Mouse (Mus musculus) midbrain, embryonic 15.5 days (tissue): ENCODE measurements around the gene Sstr4. TPM values are rescaled to one million over a fixed set of nuclear protein-coding genes. Genes with fewer than 3 reads are reported as not detected.

ENCODE experiments used
- ATAC-seq: fragments of 200-750 bp; cut with Nextera tagmentation; replicated peaks from 2 replicates; pipeline ENCODE4 v1.8.0; 2017; ENCODE audit warnings: moderate TSS enrichment
- H3K27ac ChIP-seq: fragments of 300-500 bp; sonication (generic); 2 replicates; pipeline ENCODE4 v1.5.1; 2015; ENCODE audit warnings: mild to moderate bottlenecking, inconsistent platforms
- H3K27me3 ChIP-seq: fragments of 300-500 bp; sonication (generic); replicated peaks from 2 replicates; pipeline ENCODE4 v1.6.1; 2015; ENCODE audit warnings: inconsistent platforms
- H3K36me3 ChIP-seq: fragments of 300-500 bp; sonication (generic); replicated peaks from 2 replicates; pipeline ENCODE4 v1.6.1; 2015; ENCODE audit warnings: inconsistent platforms
- H3K4me1 ChIP-seq: fragments of 300-500 bp; sonication (generic); 2 replicates; pipeline ENCODE4 v1.6.1; 2015; ENCODE audit warnings: inconsistent platforms
- H3K4me2 ChIP-seq: fragments of 300-500 bp; sonication (generic); 2 replicates; pipeline ENCODE4 v1.6.1; 2015; ENCODE audit warnings: inconsistent platforms, mild to moderate bottlenecking, moderate library complexity
- H3K4me3 ChIP-seq: fragments of 300-500 bp; sonication (generic); 2 replicates; pipeline ENCODE4 v1.5.1; 2015; ENCODE audit warnings: mild to moderate bottlenecking, inconsistent platforms
- H3K9ac ChIP-seq: fragments of 300-500 bp; sonication (generic); 2 replicates; pipeline ENCODE4 v1.6.1; 2015; ENCODE audit warnings: mild to moderate bottlenecking, inconsistent platforms
- H3K9me3 ChIP-seq: fragments of 300-500 bp; sonication (generic); 2 replicates; pipeline ENCODE4 v1.6.1; 2016; ENCODE audit warnings: inconsistent platforms
- WGBS: fragments of 180-500 bp; shearing (Covaris S2); methylation state at CpG from one replicate; pipeline ENCODE4 v1.1.7; 2015; ENCODE audit warnings: mixed read lengths; 5-methylcytosine and 5-hydroxymethylcytosine counted together
- polyA plus RNA-seq: library from polyadenylated mRNA; unstranded; fragments of >200 nt; fragmentation: Nextera tagmentation; extraction: Ambion mirVana; gene quantifications from 2 replicates; pipeline ENCODE4 v1.2.1, GENCODE M21; 2015

Gene Sstr4
- polyA plus RNA-seq, 1 experiment from 2014 or later = 3.9 TPM

DNA sequence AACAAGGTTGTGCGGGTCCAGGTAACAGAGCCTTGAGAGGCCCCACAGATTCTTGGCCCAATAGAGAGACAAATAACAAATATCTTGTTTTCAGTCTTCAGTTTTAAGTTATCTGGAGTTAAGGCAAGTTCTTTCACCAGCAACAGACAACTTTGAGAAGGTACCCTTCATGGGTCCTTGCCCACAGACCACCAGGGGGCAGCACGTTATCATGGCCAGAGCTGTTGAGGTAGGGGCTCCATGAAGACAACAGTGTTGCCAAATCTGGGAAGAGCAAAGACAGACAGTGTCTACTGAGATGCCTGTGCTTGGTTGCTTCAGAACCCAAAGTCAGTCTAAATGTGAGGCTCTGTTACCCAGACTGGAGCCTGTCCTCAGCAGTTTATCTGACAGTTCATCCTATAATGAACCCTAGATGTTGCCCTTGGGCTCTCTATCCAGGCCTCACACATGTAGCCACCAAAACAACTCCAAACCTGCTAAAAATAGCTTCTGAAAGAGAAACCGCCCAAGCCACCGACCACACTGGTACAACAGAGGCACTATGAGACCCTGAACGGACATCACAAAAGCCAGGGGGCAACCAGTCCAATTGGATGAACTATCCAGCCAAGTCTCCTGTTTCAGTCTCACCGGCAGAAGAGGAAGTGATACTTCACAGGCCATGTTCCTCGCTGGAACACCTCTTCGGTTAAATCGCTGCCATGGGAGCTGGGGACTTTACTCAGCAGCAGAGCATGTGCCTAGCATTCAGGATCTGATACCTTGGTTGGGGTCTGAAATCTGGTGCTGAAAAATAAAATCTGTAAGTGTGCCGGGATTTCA is 19.6 kb upstream of the Sstr4 start:
- Histone ChIP-seq H3K27me3 (no peaks in the 10 kb centered on the region), H3K4me2 (no peak overlapping the region), H3K4me1 (no peaks in the 10 kb centered on the region), H3K9me3 (no peaks in the 10 kb centered on the region), H3K9ac (no peak overlapping the region), H3K4me3 (no peak overlapping the region), H3K36me3 (no peaks in the 10 kb centered on the region), H3K27ac (no peak overlapping the region)
- 81% methylated on average over 10 of the region's 10 CpGs for whole genome bisulfite sequencing
- ATAC-seq = no peak

DNA sequence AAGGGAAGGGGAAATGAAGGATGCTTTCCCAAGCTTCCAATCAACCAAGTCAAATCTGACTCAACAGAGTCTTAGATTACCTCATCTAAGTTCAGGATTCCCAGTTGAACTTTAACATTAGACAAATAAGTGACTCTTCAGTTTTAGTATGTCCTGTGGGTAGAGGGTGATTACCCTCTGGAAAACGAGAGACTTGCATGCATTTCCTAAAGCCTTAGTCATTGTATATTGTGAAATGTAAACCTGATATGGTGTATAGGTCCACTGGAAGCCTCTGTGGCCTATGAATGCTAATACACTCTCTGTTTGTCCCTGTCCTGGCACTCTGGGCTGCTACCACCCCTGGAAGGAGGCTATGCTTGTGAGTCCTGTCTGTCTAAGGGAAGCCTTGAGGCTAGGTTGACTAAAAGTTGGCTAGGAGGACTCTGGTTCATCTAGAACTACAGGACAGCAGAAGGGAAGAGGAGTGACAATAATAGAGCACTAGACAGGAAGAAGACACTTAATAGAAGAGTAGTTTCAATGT is 16.3 kb upstream of the Sstr4 start:
- no peak for ATAC-seq
- WGBS = 76% methylated on average over 1 of the region's 1 CpGs
- no peaks in the 10 kb centered on the region for H3K9me3 ChIP-seq

DNA sequence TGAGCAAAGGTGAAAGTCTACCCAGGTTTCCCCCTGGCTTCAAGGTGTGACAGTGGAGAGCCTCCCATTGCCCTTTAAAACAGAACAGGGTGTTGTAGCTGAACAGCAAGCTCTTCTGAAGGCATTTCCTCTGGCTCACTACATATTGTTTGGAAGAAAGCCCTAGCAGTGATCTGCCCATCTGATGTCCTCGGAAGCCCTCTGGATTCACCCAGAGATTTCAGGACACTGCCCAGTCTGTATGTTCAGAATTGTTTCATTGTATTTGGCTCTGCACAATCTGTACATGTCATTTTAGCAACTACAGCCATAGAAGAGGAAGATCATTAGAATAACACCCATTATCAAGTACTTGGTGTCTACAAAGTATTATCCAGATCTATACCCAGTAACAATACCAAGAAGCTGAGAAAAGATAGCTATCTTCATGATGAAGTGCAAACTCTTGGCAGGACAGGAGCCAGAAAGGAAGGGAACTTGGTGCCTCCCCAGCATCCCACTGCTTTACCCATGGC is 15.2 kb upstream of the Sstr4 start:
- ATAC-seq = no peak
- no peaks in the 10 kb centered on the region for H3K9me3 ChIP-seq
- no peaks in the 10 kb centered on the region for H3K27me3 ChIP-seq
- no peak overlapping the region for H3K4me2 ChIP-seq
- H3K27ac ChIP-seq = no peak overlapping the region
- 88% methylated on average over 1 of the region's 1 CpGs for whole genome bisulfite sequencing
- H3K36me3 ChIP-seq = no peaks in the 10 kb centered on the region
- no peak overlapping the region for H3K9ac ChIP-seq
- H3K4me1 ChIP-seq = no peaks in the 10 kb centered on the region
- no peak overlapping the region for H3K4me3 ChIP-seq

More for the DNA sequence above, 16.3 kb upstream of the Sstr4 start:
- Histone ChIP-seq H3K4me1 (no peaks in the 10 kb centered on the region), H3K36me3 (no peaks in the 10 kb centered on the region), H3K4me3 (no peak overlapping the region), H3K9ac (no peak overlapping the region), H3K4me2 (no peak overlapping the region), H3K27ac (no peak overlapping the region), H3K27me3 (no peaks in the 10 kb centered on the region)

DNA sequence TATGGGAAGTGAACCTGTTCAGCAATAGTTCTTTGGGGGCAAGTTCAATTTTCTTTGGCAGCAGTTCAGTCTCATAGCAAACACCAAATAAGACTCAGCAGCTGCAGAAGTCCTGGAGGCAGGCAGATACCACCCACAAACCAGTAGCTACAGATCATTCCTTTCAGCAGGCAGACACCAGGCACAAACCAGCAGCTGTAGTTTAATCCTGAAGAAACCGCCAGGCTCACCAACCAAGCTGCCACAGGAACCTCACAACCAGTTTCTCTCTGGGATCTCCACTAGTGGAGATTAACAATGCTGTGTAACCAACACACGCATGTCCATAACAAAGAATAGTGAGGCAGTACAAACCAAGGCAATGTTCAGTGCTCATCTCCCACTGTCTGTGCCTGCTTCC is 14.1 kb upstream of the Sstr4 start:
- H3K27ac ChIP-seq = no peak overlapping the region
- no peak overlapping the region for H3K9ac ChIP-seq
- H3K4me1 ChIP-seq = no peaks in the 10 kb centered on the region
- H3K4me2 ChIP-seq = no peak overlapping the region
- H3K36me3 ChIP-seq = no peaks in the 10 kb centered on the region
- H3K4me3 ChIP-seq = no peak overlapping the region
- ATAC-seq = no peak
- H3K9me3 ChIP-seq = no peaks in the 10 kb centered on the region
- WGBS = 86% methylated on average over 2 of the region's 2 CpGs
- no peaks in the 10 kb centered on the region for H3K27me3 ChIP-seq

GRCm38 (mm10) chr2:148386476-148386875 is 8.7 kb upstream of the Sstr4 start:
- no peak overlapping the region for H3K27ac ChIP-seq
- H3K4me1 ChIP-seq = no peaks in the 10 kb centered on the region
- H3K36me3 ChIP-seq = no peaks in the 10 kb centered on the region
- no peak overlapping the region for H3K9ac ChIP-seq
- no peak overlapping the region for H3K4me2 ChIP-seq
- ATAC-seq = no peak
- no peaks in the 10 kb centered on the region for H3K9me3 ChIP-seq
- H3K4me3 ChIP-seq = no peak overlapping the region
- 89% methylated on average over 3 of the region's 3 CpGs for WGBS
- H3K27me3 ChIP-seq = no peaks in the 10 kb centered on the region

GRCm38 (mm10) chr2:148386927-148387326 is 8.2 kb upstream of the Sstr4 start:
- no peak overlapping the region for H3K4me3 ChIP-seq
- H3K4me2 ChIP-seq = no peak overlapping the region
- no peaks in the 10 kb centered on the region for H3K9me3 ChIP-seq
- WGBS = 97% methylated on average over 2 of the region's 2 CpGs
- H3K4me1 ChIP-seq = no peaks in the 10 kb centered on the region
- no peak for ATAC-seq
- no peak overlapping the region for H3K9ac ChIP-seq
- no peaks in the 10 kb centered on the region for H3K36me3 ChIP-seq
- H3K27me3 ChIP-seq = no peaks in the 10 kb centered on the region
- no peak overlapping the region for H3K27ac ChIP-seq

- no peak for ATAC-seq
- WGBS = 78% methylated on average over 6 of the region's 6 CpGs
Measured at GRCm38 (mm10) chr2:148387652-148388581, 7.2 kb upstream of the Sstr4 start.

DNA sequence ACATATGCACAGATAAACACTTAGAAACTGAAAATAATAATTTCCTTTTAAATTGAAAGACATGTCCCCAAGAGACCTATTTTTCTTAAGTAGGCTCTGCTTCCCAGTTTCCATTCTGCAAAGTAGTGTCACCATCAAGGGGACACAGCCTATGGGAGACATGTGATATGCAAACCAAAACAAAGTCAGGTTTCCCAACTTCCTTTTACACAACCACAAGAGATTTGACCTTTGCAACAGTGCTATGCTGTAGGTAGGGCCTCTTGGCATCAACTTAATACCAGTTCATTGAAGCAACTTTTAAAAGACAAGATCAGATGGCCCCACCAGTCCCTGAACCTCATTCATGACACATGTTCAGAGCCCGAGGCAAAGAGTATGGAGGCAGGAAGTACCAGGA is 2.0 kb upstream of the Sstr4 start:
- H3K27ac ChIP-seq = no peak overlapping the region
- no peak overlapping the region for H3K4me2 ChIP-seq
- H3K27me3 ChIP-seq = peaks cover 31% of the 10 kb centered on the region
- H3K4me3 ChIP-seq = no peak overlapping the region
- H3K36me3 ChIP-seq = no peaks in the 10 kb centered on the region
- H3K9ac ChIP-seq = no peak overlapping the region
- WGBS = 88% methylated on average over 1 of the region's 1 CpGs
- H3K4me1 ChIP-seq = peaks cover 11% of the 10 kb centered on the region
- H3K9me3 ChIP-seq = no peaks in the 10 kb centered on the region
- ATAC-seq = no peak

More at GRCm38 (mm10) chr2:148387652-148388581, 7.2 kb upstream of the Sstr4 start:
- Histone ChIP-seq H3K9ac (no peak overlapping the region), H3K27me3 (no peaks in the 10 kb centered on the region), H3K4me3 (no peak overlapping the region), H3K36me3 (no peaks in the 10 kb centered on the region), H3K4me2 (no peak overlapping the region), H3K27ac (no peak overlapping the region), H3K9me3 (no peaks in the 10 kb centered on the region), H3K4me1 (no peaks in the 10 kb centered on the region)

DNA sequence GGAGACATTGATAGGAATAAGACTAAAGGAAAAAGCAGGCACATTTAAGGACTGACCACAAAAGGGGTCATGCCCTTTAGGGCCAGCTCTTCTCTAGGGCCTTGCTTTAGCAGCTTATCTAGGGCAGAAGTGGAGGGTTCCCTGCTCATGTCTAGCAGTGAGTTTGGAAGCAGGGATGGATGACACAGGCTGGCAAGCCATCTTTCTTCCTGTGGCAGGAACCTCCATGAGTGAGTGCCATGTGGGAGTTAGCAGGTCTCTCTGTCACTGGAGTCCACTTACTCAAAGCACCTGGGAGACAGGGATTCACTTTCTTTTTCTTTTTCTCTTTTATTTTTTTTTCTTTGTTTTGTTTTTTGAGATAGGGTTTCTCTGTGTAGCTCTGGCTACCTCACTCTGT is 1.3 kb upstream of the Sstr4 start:
- H3K4me2 ChIP-seq = no peak overlapping the region
- peaks cover 11% of the 10 kb centered on the region for H3K4me1 ChIP-seq
- no peak for ATAC-seq
- no peak overlapping the region for H3K4me3 ChIP-seq
- H3K27me3 ChIP-seq = peaks cover 31% of the 10 kb centered on the region
- no peaks in the 10 kb centered on the region for H3K9me3 ChIP-seq
- H3K9ac ChIP-seq = no peak overlapping the region
- no peak overlapping the region for H3K27ac ChIP-seq
- no peaks in the 10 kb centered on the region for H3K36me3 ChIP-seq

GRCm38 (mm10) chr2:148396209-148396608 is 1.1 kb downstream of the Sstr4 start:
- no peak overlapping the region for H3K27ac ChIP-seq
- H3K4me3 ChIP-seq = peak overlapping the region; percentile 55; the same call in 1 of the 2 replicates
- WGBS = 72% methylated on average over 10 of the region's 10 CpGs
- H3K9me3 ChIP-seq = no peaks in the 10 kb centered on the region
- peak overlapping the region; percentile 92 for H3K4me2 ChIP-seq
- peaks cover 31% of the 10 kb centered on the region for H3K27me3 ChIP-seq
- peaks cover 11% of the 10 kb centered on the region for H3K4me1 ChIP-seq
- ATAC-seq = peak; percentile 8; the same call in 1 of the 2 replicates
- no peaks in the 10 kb centered on the region for H3K36me3 ChIP-seq
- no peak overlapping the region for H3K9ac ChIP-seq

DNA sequence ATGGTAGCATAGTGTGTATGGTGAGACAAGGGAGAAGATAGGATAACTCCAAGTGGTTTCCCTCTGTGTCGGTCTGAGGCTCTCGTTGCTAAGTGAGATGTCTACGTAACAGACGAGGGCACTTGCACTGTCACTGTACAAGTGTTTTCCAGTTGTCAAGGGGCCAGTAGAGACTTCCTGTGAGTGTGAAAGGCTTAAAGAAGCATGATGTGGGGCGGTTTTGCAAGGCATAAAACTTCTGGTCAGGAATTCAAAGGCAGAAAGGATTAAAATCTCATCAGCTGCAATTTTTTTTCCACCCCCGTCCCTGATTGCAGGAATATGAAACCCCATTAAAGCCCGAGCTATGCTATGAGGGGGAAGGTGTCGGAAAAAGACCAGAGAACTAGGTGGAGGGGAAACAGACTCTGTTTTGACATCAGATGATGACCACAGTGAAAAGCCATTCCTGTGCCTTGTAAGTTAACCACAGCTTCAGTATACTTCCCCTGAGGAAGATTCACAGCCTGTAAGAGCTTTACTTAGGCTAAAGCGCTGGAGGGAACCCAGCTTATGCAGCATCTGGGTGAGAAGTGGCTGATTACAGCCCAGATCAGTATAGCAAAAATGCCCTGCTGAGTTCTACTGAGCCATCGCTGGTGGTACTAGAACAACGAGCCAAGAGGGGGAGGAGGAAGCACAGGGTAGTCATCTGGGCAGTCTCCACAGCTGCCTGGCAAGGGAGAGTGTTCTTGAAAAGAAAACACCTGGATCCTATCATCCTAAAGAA is 2.1 kb downstream of the Sstr4 start:
- H3K4me2 ChIP-seq = peak overlapping the region; percentile 92; the same call in 1 of the 2 replicates
- peaks cover 31% of the 10 kb centered on the region for H3K27me3 ChIP-seq

DNA sequence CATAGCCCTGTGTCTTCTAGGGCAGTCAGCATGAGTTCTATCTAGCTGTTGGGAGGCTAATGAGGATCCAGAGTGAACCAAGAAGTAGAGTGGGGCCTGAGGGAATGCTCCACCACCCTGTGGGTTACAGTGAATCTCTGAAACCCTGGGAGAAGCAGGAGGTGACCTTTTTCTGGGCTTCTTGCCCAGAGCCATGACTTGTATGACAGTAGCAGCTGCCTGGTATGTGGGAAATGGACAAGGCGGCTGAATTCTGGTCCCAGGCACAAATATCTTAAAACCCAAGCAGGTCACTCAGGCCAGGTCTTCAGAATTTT is 2.6 kb downstream of the Sstr4 start:
- Histone ChIP-seq H3K9me3 (no peaks in the 10 kb centered on the region), H3K27ac (no peak overlapping the region), H3K4me3 (no peak overlapping the region), H3K27me3 (peaks cover 31% of the 10 kb centered on the region), H3K4me1 (peaks cover 11% of the 10 kb centered on the region), H3K36me3 (no peaks in the 10 kb centered on the region), H3K9ac (no peak overlapping the region), H3K4me2 (no peak overlapping the region)
- ATAC-seq = no peak
- WGBS = 92% methylated on average over 1 of the region's 1 CpGs

More for the DNA sequence above, 2.1 kb downstream of the Sstr4 start:
- ATAC-seq = no peak
- H3K9ac ChIP-seq = no peak overlapping the region
- H3K36me3 ChIP-seq = no peaks in the 10 kb centered on the region
- H3K4me3 ChIP-seq = no peak overlapping the region
- no peaks in the 10 kb centered on the region for H3K9me3 ChIP-seq
- WGBS = 66% methylated on average over 11 of the region's 11 CpGs
- H3K4me1 ChIP-seq = peaks cover 11% of the 10 kb centered on the region
- H3K27ac ChIP-seq = no peak overlapping the region
